Mouse (Mus musculus) ES-E14 (cell line): ENCODE measurements around the gene Scarf1. TPM values are rescaled to one million over a fixed set of nuclear protein-coding genes. Genes with fewer than 3 reads are reported as not detected.

Experiments
- DNase-seq: peaks from one replicate; pipeline ENCODE4 v3.0.0-alpha.2; 2013; ENCODE audit warnings: low read depth, low spot score
- H3K27ac ChIP-seq: 2 replicates; pipeline ENCODE4 v1.5.1; 2012; ENCODE audit warnings: low read depth, mild to moderate bottlenecking, low read length, moderate library complexity, mixed read lengths; ENCODE audit not compliant: poor library complexity, insufficient read depth, severe bottlenecking
- H3K36me3 ChIP-seq: 2 replicates; pipeline ENCODE4 v1.6.1; 2012; ENCODE audit warnings: mild to moderate bottlenecking, low read length, moderate library complexity, mixed read lengths; ENCODE audit not compliant: control insufficient read depth, poor library complexity, insufficient read depth, severe bottlenecking
- H3K4me1 ChIP-seq, 2 experiments: fragments of 150-350 bp in 1 of 2; sonication (generic) in 1 of 2; 2 replicates each; pipeline ENCODE4 v1.6.1; 2012; ENCODE audit warnings: low read length in 2 of 2, mild to moderate bottlenecking in 1 of 2, mixed read lengths in 1 of 2; ENCODE audit not compliant: control insufficient read depth in 2 of 2, insufficient read depth in 2 of 2, poor library complexity in 1 of 2
- H3K4me3 ChIP-seq, 2 experiments: fragments of 150-350 bp in 1 of 2; sonication (generic) in 1 of 2; 2 replicates each; pipeline ENCODE4 v1.5.1; 2012; ENCODE audit warnings: low read length in 2 of 2, low read depth in 1 of 2, mild to moderate bottlenecking in 1 of 2, mixed read lengths in 1 of 2; ENCODE audit not compliant: insufficient read depth in 1 of 2, poor library complexity in 1 of 2, severe bottlenecking in 1 of 2
- H3K9ac ChIP-seq: 2 replicates; pipeline ENCODE4 v1.6.1; 2012; ENCODE audit warnings: low read depth, mild to moderate bottlenecking, low read length, mixed read lengths; ENCODE audit not compliant: poor library complexity, insufficient read depth, severe bottlenecking
- H3K9me3 ChIP-seq: fragments of 150-350 bp; sonication (generic); 2 replicates; pipeline ENCODE4 v1.6.1; 2012; ENCODE audit warnings: low read depth, mild to moderate bottlenecking, low read length; ENCODE audit not compliant: control insufficient read depth, insufficient read depth
- CHD2 ChIP-seq: IDR thresholded peaks from 2 replicates; pipeline ENCODE4 v1.6.1; 2014; ENCODE audit warnings: mild to moderate bottlenecking, low read depth, low read length, inconsistent platforms
- HCFC1 ChIP-seq: IDR thresholded peaks from 2 replicates; pipeline ENCODE4 v1.6.1; 2012; ENCODE audit warnings: low read length, inconsistent platforms, borderline replicate concordance; ENCODE audit not compliant: insufficient read depth
- MAFK ChIP-seq: IDR thresholded peaks from 2 replicates; pipeline ENCODE4 v1.6.1; 2014; ENCODE audit warnings: mild to moderate bottlenecking, low read depth, low read length, inconsistent platforms; ENCODE audit not compliant: insufficient read depth
- ZC3H11A ChIP-seq: IDR thresholded peaks from 2 replicates; pipeline ENCODE4 v1.6.1; 2012; ENCODE audit warnings: low read depth, mild to moderate bottlenecking, inconsistent platforms, low read length, borderline replicate concordance
- ZNF384 ChIP-seq: IDR thresholded peaks from 2 replicates; pipeline ENCODE4 v1.6.1; 2012; ENCODE audit warnings: low read depth, low read length, inconsistent platforms
- in situ Hi-C, 2 experiments: fragments of 600-800 bp; cut with MboI; formaldehyde crosslinking; loops; one replicate each; pipeline ENCODE4 v1.15.1; 2025; ENCODE audit warnings: low sequenced_read_pairs in 2 of 2, inconsistent platforms in 1 of 2; ENCODE audit not compliant: unreplicated experiment in 2 of 2
- total RNA-seq: library from RNA; depleted of rRNA; stranded (reverse); fragments of 300-350 nt; gene quantifications from 2 replicates; pipeline ENCODE4 v1.2.3, GENCODE M21; 2012

Gene Scarf1
- total RNA-seq, 1 experiment = 3.1 TPM

GRCm38 (mm10) chr11:75567346-75568114, 54.2 kb downstream of the Scarf1 start:
- no peaks in the 10 kb centered on the region for H3K9me3 ChIP-seq
- TF ChIP-seq ZC3H11A = no peak
- no peak overlapping the region for H3K4me3 ChIP-seq
- no peak overlapping the region for H3K27ac ChIP-seq
- in situ Hi-C loops = no loop called here
- H3K36me3 ChIP-seq = peaks cover 19% of the 10 kb centered on the region; the same call in 1 of the 2 replicates
- DNase-seq = no peak
- peaks cover 0 to 2% of the 10 kb centered on the region in 2 experiments; a peak in 2 of 4 replicates for H3K4me1 ChIP-seq
- H3K9ac ChIP-seq = no peak overlapping the region

- TF ChIP-seq CHD2 (no peak), ZNF384 (no peak), ZC3H11A (no peak), MAFK (no peak), HCFC1 (no peak)
Measured at GRCm38 (mm10) chr11:75568115-75568511, 54.8 kb downstream of the Scarf1 start.

GRCm38 (mm10) chr11:75568962-75569361, 55.6 kb downstream of the Scarf1 start:
- H3K4me1 ChIP-seq = peaks cover 0 to 6% of the 10 kb centered on the region in 2 experiments; a peak in 2 of 4 replicates
- TF ChIP-seq ZC3H11A (no peak), MAFK (no peak), CHD2 (no peak)
- H3K9me3 ChIP-seq = no peaks in the 10 kb centered on the region
- H3K4me3 ChIP-seq = no peak overlapping the region
- no peak for DNase-seq
- in situ Hi-C loops = no loop called here
- H3K36me3 ChIP-seq = peaks cover 8% of the 10 kb centered on the region; the same call in 1 of the 2 replicates
- H3K27ac ChIP-seq = no peak overlapping the region
- no peak overlapping the region for H3K9ac ChIP-seq

More at GRCm38 (mm10) chr11:75568115-75568511, 54.8 kb downstream of the Scarf1 start:
- in situ Hi-C loops = no loop called here
- H3K27ac ChIP-seq = no peak overlapping the region
- no peak overlapping the region for H3K4me3 ChIP-seq
- H3K9ac ChIP-seq = no peak overlapping the region
- peaks cover 0 to 6% of the 10 kb centered on the region in 2 experiments; a peak in 2 of 4 replicates for H3K4me1 ChIP-seq
- no peaks in the 10 kb centered on the region for H3K9me3 ChIP-seq
- peaks cover 16% of the 10 kb centered on the region; the same call in 1 of the 2 replicates for H3K36me3 ChIP-seq
- DNase-seq = no peak

DNA sequence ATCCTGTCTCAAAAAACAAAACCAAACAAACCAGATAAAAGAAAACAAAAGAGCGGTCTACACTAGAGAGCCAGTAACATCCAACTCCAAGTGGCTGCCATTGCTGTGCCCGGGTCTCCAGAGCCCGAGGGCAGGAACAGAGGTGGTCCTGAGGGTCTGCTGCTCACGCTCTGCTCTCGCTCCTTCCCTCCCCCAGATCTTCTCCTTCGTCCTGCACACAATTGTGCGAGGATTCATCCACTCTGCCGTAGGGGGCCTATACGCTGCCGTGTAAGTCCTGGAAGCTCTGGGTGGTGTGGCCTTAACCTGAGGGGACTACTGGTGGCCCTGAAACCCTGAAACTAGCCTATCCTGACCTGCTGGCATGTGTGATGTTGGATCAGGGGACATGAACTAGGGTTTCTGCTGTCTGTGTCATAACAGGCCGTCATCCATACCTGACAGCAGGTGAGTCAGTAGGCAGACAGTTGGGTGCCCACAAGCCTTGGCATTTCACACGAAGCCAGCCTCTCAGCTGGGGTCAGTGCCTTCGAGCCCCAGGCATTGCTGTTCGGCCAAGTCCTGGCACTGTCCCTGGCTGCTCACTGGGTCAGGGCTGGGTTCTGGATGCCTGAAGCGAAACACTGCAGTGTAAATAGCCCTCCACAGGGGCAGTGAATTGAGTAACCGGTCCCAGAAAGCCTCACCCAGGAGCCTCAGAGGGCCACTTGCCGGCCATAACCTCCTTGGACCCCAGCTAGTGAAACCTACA, 57.2 kb downstream of the Scarf1 start:
- DNase-seq = no peak
- H3K36me3 ChIP-seq = peaks cover 7% of the 10 kb centered on the region; the same call in 1 of the 2 replicates
- no peak overlapping the region for H3K27ac ChIP-seq
- no peaks in the 10 kb centered on the region for H3K9me3 ChIP-seq
- TF ChIP-seq ZNF384 = no peak
- no peak overlapping the region for H3K4me3 ChIP-seq
- in situ Hi-C loops = no loop called here
- peaks cover 0 to 6% of the 10 kb centered on the region in 2 experiments; a peak in 2 of 4 replicates for H3K4me1 ChIP-seq
- H3K9ac ChIP-seq = no peak overlapping the region
